Mouse (Mus musculus) limb, embryonic 14.5 days (tissue): ENCODE data around the gene Triobp. TPM values are rescaled to one million over a fixed set of nuclear protein-coding genes. Genes with fewer than 3 reads are reported as not detected.

Experiments used
- ATAC-seq: fragments of 200-750 bp; cut with Nextera tagmentation; 2 replicates; pipeline ENCODE4 v1.8.0; 2017; ENCODE audit warnings: low read depth, moderate number of reproducible peaks, moderate TSS enrichment; ENCODE audit not compliant: low FRiP score
- DNase-seq: peaks from one replicate; pipeline ENCODE4 v3.0.0-alpha.2; 2015; ENCODE audit warnings: low spot score
- H3K27ac ChIP-seq: fragments of 300-500 bp; sonication (generic); replicated peaks from 2 replicates; pipeline ENCODE4 v1.5.1; 2014; ENCODE audit warnings: low read depth, mild to moderate bottlenecking, low read length, moderate library complexity, mixed read lengths
- H3K27me3 ChIP-seq: fragments of 300-500 bp; sonication (generic); 2 replicates; pipeline ENCODE4 v1.6.1; 2014; ENCODE audit warnings: low read length, mixed read lengths; ENCODE audit not compliant: control insufficient read depth, insufficient read depth
- H3K36me3 ChIP-seq: fragments of 300-500 bp; sonication (generic); 2 replicates; pipeline ENCODE4 v1.6.1; 2014; ENCODE audit warnings: mild to moderate bottlenecking, low read length, moderate library complexity, mixed read lengths; ENCODE audit not compliant: control insufficient read depth, insufficient read depth
- H3K4me1 ChIP-seq: fragments of 300-500 bp; sonication (generic); 2 replicates; pipeline ENCODE4 v1.6.1; 2014; ENCODE audit warnings: antibody characterized with exemption, low read length, mixed read lengths; ENCODE audit not compliant: control insufficient read depth, insufficient read depth
- H3K4me2 ChIP-seq: fragments of 300-500 bp; sonication (generic); replicated peaks from 2 replicates; pipeline ENCODE4 v1.6.1; 2014; ENCODE audit warnings: low read depth, mild to moderate bottlenecking, low read length, moderate library complexity; ENCODE audit not compliant: severe bottlenecking
- H3K4me3 ChIP-seq: fragments of 300-500 bp; sonication (generic); replicated peaks from 2 replicates; pipeline ENCODE4 v1.5.1; 2014; ENCODE audit warnings: low read length
- H3K9ac ChIP-seq: fragments of 300-500 bp; sonication (generic); 2 replicates; pipeline ENCODE4 v1.6.1; 2014; ENCODE audit warnings: mild to moderate bottlenecking, low read depth, low read length, moderate library complexity; ENCODE audit not compliant: severe bottlenecking
- H3K9me3 ChIP-seq: fragments of 300-500 bp; sonication (generic); 2 replicates; pipeline ENCODE4 v1.6.1; 2016; ENCODE audit warnings: low read length; ENCODE audit not compliant: control insufficient read depth
- POLR2A ChIP-seq: fragments of 200-500 bp; IDR thresholded peaks from 2 replicates; pipeline ENCODE4 v1.8.0; 2012; ENCODE audit warnings: inconsistent platforms, mild to moderate bottlenecking, moderate library complexity, borderline replicate concordance; ENCODE audit not compliant: insufficient read depth, insufficient read length; ENCODE audit errors: extremely low read depth
- WGBS: fragments of 180-500 bp; shearing (Covaris S2); extraction: QIAGEN DNeasy Blood & Tissue Kit; methylation state at CpG from one replicate; pipeline ENCODE4 v1.1.7; 2014; 5-methylcytosine and 5-hydroxymethylcytosine counted together
- polyA plus RNA-seq, 2 experiments: library from polyadenylated mRNA; depleted of rRNA in 1 of 2; stranded (reverse) in 1 of 2; unstranded in 1 of 2; fragments of >200 nt; fragmentation: Nextera tagmentation in 1 of 2; extraction: Ambion mirVana in 1 of 2; gene quantifications; 2 replicates each; pipeline versions ENCODE4 v1.2.1 to v1.2.3; 2012 to 2014

The Triobp gene
- polyA plus RNA-seq, 2 experiments, result 44.7 to 64.4 TPM

GRCm38 (mm10) chr15:78925129-78925528 lies 22.4 kb upstream of the Triobp start:
- ATAC-seq (no peak), DNase-seq (no peak)
- Histone ChIP-seq H3K4me1 (peaks cover 22% of the 10 kb centered on the region), H3K36me3 (peaks cover 14% of the 10 kb centered on the region), H3K9me3 (no peaks in the 10 kb centered on the region), H3K27me3 (no peaks in the 10 kb centered on the region), H3K27ac (peak overlapping the region; percentile 97), H3K4me2 (no peak overlapping the region), H3K9ac (no peak overlapping the region), H3K4me3 (no peak overlapping the region)
- WGBS, result 41% methylated on average over 8 of the region's 8 CpGs
- TF ChIP-seq POLR2A, result no peak

GRCm38 (mm10) chr15:78926021-78926919 lies 21.3 kb upstream of the Triobp start, which contains the start of gene Lgals1:
Gene Lgals1 (plus strand): TSS chr15:78926725.
- Histone ChIP-seq H3K4me3 (peak within 1 kb of the TSS; percentile 59), H3K4me2 (peak within 1 kb of the TSS; percentile 94), H3K27me3 (no peaks in the 10 kb centered on the region), H3K27ac (peak within 1 kb of the TSS; percentile 97), H3K9me3 (no peaks in the 10 kb centered on the region), H3K36me3 (peaks cover 17% of the 10 kb centered on the region), H3K4me1 (peaks cover 22% of the 10 kb centered on the region), H3K9ac (peak within 1 kb of the TSS; percentile 75)
- WGBS, result 2% methylated on average over 20 of the region's 20 CpGs
- DNase-seq (peak; percentile 99), ATAC-seq (peak; percentile 91)
- TF ChIP-seq POLR2A, result peak; percentile 99; the same call in 1 of the 2 replicates

GRCm38 (mm10) chr15:78927021-78927787 lies 20.3 kb upstream of the Triobp start:
- ATAC-seq (no peak), DNase-seq (no peak)
- peak overlapping the region; percentile 75 for H3K9ac ChIP-seq
- peaks cover 22% of the 10 kb centered on the region for H3K4me1 ChIP-seq
- peaks cover 17% of the 10 kb centered on the region for H3K36me3 ChIP-seq
- TF ChIP-seq POLR2A, result no peak
- H3K27ac ChIP-seq, result peak overlapping the region; percentile 89
- 16% methylated on average over 13 of the region's 15 CpGs for WGBS
- no peaks in the 10 kb centered on the region for H3K27me3 ChIP-seq
- no peaks in the 10 kb centered on the region for H3K9me3 ChIP-seq
- peak overlapping the region; percentile 59 for H3K4me3 ChIP-seq
- H3K4me2 ChIP-seq, result peak overlapping the region; percentile 94

DNA sequence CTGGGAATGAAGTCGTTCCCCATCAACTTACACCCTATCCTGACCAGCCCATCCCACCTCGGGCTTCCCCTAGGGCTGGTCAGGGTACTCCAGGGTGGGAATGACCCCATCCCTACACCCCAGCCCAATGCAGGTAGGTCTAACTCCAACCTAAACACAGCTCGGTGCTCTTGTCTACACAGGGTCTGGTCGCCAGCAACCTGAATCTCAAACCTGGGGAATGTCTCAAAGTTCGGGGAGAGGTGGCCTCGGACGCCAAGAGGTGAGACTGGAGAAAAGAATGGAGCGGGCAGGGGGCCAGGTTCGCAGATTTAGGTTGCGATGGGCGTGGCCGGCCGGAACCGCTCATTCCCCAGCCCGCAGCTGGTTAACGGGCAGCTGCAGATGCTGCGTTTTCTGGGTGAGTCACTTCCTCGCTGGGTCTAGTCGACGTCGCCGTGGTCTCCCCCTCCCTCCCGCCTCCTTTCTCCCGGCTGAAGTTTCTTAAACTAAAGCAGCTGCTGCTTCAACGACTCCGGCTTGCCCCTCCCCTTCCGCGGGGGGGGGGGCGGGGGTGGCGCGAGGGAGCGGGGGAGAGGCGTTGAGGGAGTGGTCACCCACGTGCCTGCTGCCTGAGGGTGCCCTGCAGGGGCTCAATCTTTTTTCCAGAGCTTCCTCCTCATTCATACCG lies 19.6 kb upstream of the Triobp start:
- H3K9me3 ChIP-seq, result no peaks in the 10 kb centered on the region
- H3K27ac ChIP-seq, result peak overlapping the region; percentile 89
- H3K4me1 ChIP-seq, result peaks cover 22% of the 10 kb centered on the region
- H3K4me3 ChIP-seq, result peak overlapping the region; percentile 59
- WGBS, result 1% methylated on average over 27 of the region's 35 CpGs
- H3K36me3 ChIP-seq, result peaks cover 17% of the 10 kb centered on the region
- peak overlapping the region; percentile 94 for H3K4me2 ChIP-seq
- ATAC-seq (peak; percentile 66), DNase-seq (peak; percentile 93)
- H3K9ac ChIP-seq, result peak overlapping the region; percentile 75
- no peaks in the 10 kb centered on the region for H3K27me3 ChIP-seq
- TF ChIP-seq POLR2A, result no peak

GRCm38 (mm10) chr15:78928539-78928938 lies 19.0 kb upstream of the Triobp start:
- no peak for TF ChIP-seq POLR2A

More at GRCm38 (mm10) chr15:78928539-78928938, 19.0 kb upstream of the Triobp start:
- no peaks in the 10 kb centered on the region for H3K27me3 ChIP-seq
- H3K9ac ChIP-seq, result peak overlapping the region; percentile 75
- peak overlapping the region; percentile 89 for H3K27ac ChIP-seq
- H3K9me3 ChIP-seq, result no peaks in the 10 kb centered on the region
- peaks cover 19% of the 10 kb centered on the region for H3K4me1 ChIP-seq
- peak overlapping the region; percentile 94 for H3K4me2 ChIP-seq
- H3K36me3 ChIP-seq, result peaks cover 17% of the 10 kb centered on the region
- ATAC-seq, result no peak
- 46% methylated on average over 7 of the region's 8 CpGs for WGBS
- no peak for DNase-seq
- peak overlapping the region; percentile 59 for H3K4me3 ChIP-seq
